Comparison of ENCODE assay signal across 7 mouse cellular contexts in genomic region chr4:156235808-156236533, GRCm38 (mm10). TPM values are rescaled to one million over a fixed set of nuclear protein-coding genes. Genes with fewer than 3 reads are reported as not detected.
DNase-seq lines count a peak whose midpoint lies in the region; ATAC-seq and TF ChIP-seq lines count a peak whose summit lies in the region.

TSS of gene Noc2l (plus strand) at chr4:156236010.

- no peak for TF ChIP-seq CTCF in heart, adult 2 months (IDR thresholded peaks at IDR 0.05)

- peak; percentile 77 for ATAC-seq in embryonic facial prominence, embryonic 12.5 days (ENCODE audit: insufficient number of reproducible peaks, insufficient read depth, low FRiP score, low TSS enrichment)
- ATAC-seq in limb, embryonic 13.5 days (ENCODE audit: low FRiP score, low read depth): peak; percentile 92
- peak; percentile 84 for ATAC-seq in midbrain, embryonic 16.5 days

- H3K4me2 ChIP-seq in embryonic facial prominence, embryonic 12.5 days (replicated peaks): peak within 1 kb of the TSS; percentile 84
- H3K4me2 ChIP-seq in limb, embryonic 13.5 days (replicated peaks): peak within 1 kb of the TSS; percentile 94
- peak within 1 kb of the TSS; percentile 97 for H3K4me2 ChIP-seq in midbrain, embryonic 16.5 days (ENCODE audit: low read length)

- TF ChIP-seq POLR2A in heart, adult 2 months (IDR thresholded peaks at IDR 0.05; ENCODE audit: insufficient read depth, low read depth, low read length): peak; percentile 69

- no peaks in the 10 kb centered on the region for H3K27me3 ChIP-seq in embryonic facial prominence, embryonic 12.5 days
- no peaks in the 10 kb centered on the region for H3K27me3 ChIP-seq in heart, adult 2 months (ENCODE audit: control insufficient read depth, insufficient read depth, low read length)
- H3K27me3 ChIP-seq in limb, embryonic 13.5 days: no peaks in the 10 kb centered on the region
- H3K27me3 ChIP-seq in midbrain, embryonic 16.5 days (ENCODE audit: control insufficient read depth, insufficient read depth, low read depth, low read length): no peaks in the 10 kb centered on the region

- H3K4me3 ChIP-seq in embryonic facial prominence, embryonic 12.5 days: peak within 1 kb of the TSS; percentile 90
- peak within 1 kb of the TSS; percentile 75 for H3K4me3 ChIP-seq in heart, adult 2 months
- peak within 1 kb of the TSS; percentile 90 for H3K4me3 ChIP-seq in limb, embryonic 13.5 days
- peak within 1 kb of the TSS; percentile 84 for H3K4me3 ChIP-seq in midbrain, embryonic 16.5 days (ENCODE audit: low read depth, low read length)

- H3K9me3 ChIP-seq in embryonic facial prominence, embryonic 12.5 days: no peaks in the 10 kb centered on the region
- no peaks in the 10 kb centered on the region for H3K9me3 ChIP-seq in limb, embryonic 13.5 days
- no peaks in the 10 kb centered on the region for H3K9me3 ChIP-seq in midbrain, embryonic 16.5 days (replicated peaks; ENCODE audit: control insufficient read depth, low read length, poor library complexity, severe bottlenecking)

- H3K9ac ChIP-seq in embryonic facial prominence, embryonic 12.5 days: peak within 1 kb of the TSS; percentile 70
- H3K9ac ChIP-seq in heart, adult 2 months (ENCODE audit: low read depth, low read length): peak within 1 kb of the TSS; percentile 90
- H3K9ac ChIP-seq in limb, embryonic 13.5 days: peak within 1 kb of the TSS; percentile 85
- peak within 1 kb of the TSS; percentile 81 for H3K9ac ChIP-seq in midbrain, embryonic 16.5 days (ENCODE audit: low read depth, low read length)

- H3K79me2 ChIP-seq in heart, adult 2 months (replicated peaks; ENCODE audit: control insufficient read depth, insufficient read depth, low read length): peaks cover 3% of the 10 kb centered on the region

- H3K36me3 ChIP-seq in embryonic facial prominence, embryonic 12.5 days: peaks cover 54% of the 10 kb centered on the region
- no peaks in the 10 kb centered on the region for H3K36me3 ChIP-seq in heart, adult 2 months (ENCODE audit: control insufficient read depth, insufficient read depth, low read length)
- H3K36me3 ChIP-seq in limb, embryonic 13.5 days: peaks cover 61% of the 10 kb centered on the region
- H3K36me3 ChIP-seq in midbrain, embryonic 16.5 days (ENCODE audit: control insufficient read depth, insufficient read depth, low read length): peaks cover 41% of the 10 kb centered on the region

- no peak for TF ChIP-seq EP300 in heart, adult 2 months (IDR thresholded peaks at IDR 0.05; ENCODE audit: insufficient read depth, low read depth, low read length)

- H3K27ac ChIP-seq in embryonic facial prominence, embryonic 12.5 days: peak within 1 kb of the TSS; percentile 94
- peak within 1 kb of the TSS; percentile 83 for H3K27ac ChIP-seq in heart, adult 2 months
- H3K27ac ChIP-seq in limb, embryonic 13.5 days: peak within 1 kb of the TSS; percentile 88
- H3K27ac ChIP-seq in midbrain, embryonic 16.5 days (ENCODE audit: low read length): peak within 1 kb of the TSS; percentile 92

- peaks cover 12% of the 10 kb centered on the region for H3K4me1 ChIP-seq in embryonic facial prominence, embryonic 12.5 days
- H3K4me1 ChIP-seq in heart, adult 2 months (ENCODE audit: control insufficient read depth, insufficient read depth, low read length): peaks cover 2% of the 10 kb centered on the region; the same call in 1 of the 2 replicates
- peaks cover 15% of the 10 kb centered on the region for H3K4me1 ChIP-seq in limb, embryonic 13.5 days
- H3K4me1 ChIP-seq in midbrain, embryonic 16.5 days (ENCODE audit: control insufficient read depth, insufficient read depth, low read length): peaks cover 11% of the 10 kb centered on the region

- WGBS in embryonic facial prominence, embryonic 12.5 days: under 1% methylated on average over 90 of the region's 90 CpGs
- WGBS in heart, adult 2 months: under 1% methylated on average over 86 of the region's 90 CpGs
- under 1% methylated on average over 90 of the region's 90 CpGs for WGBS in limb, embryonic 13.5 days
- under 1% methylated on average over 87 of the region's 90 CpGs for WGBS in midbrain, embryonic 16.5 days

- peak; percentile 93 for DNase-seq in adrenal gland, postnatal 25 days
- peak; percentile 93 to 94 for DNase-seq in heart, adult 2 months
- peak; percentile 86 to 87 for DNase-seq in kidney, adult 8-10 months
- DNase-seq in spleen, postnatal 10 days (ENCODE audit: low spot score in 2 of 2): peak; percentile 83 to 97

- intact Hi-C loops in heart, adult 2 months (cut with DNase I): loop anchor here (2.0 kb wide), 2 partner anchors 33 to 125 kb away; partner anchors contain the start of gene AW011738

RNA-seq across cellular contexts. Expression of gene Noc2l, which starts in this region (rescaled TPM):
- 45.4 and 52.4 TPM in 2 replicates for total RNA-seq in adrenal gland, postnatal 25 days (2021)
- polyA plus RNA-seq in embryonic facial prominence, embryonic 12.5 days (2016; fragmentation: Nextera tagmentation; extraction: Ambion mirVana): 97.4 and 98.7 TPM in 2 replicates
- 10 to 100 TPM; 24.8 to 25.1 TPM for total RNA-seq in heart, adult 2 months (2021)
- 33.9 and 45.5 TPM in 2 replicates for polyA plus RNA-seq in heart, adult 2 months (2012; rRNA removed)
- polyA plus RNA-seq in limb, embryonic 13.5 days (2015; fragmentation: Nextera tagmentation; extraction: Ambion mirVana): 68.8 and 71.5 TPM in 2 replicates
- 48.6 and 50.9 TPM in 2 replicates for polyA plus RNA-seq in midbrain, embryonic 16.5 days (2015; fragmentation: Nextera tagmentation; extraction: Ambion mirVana)

Comparison
In these comparisons a context has a peak if more than half of its experiments do, and no peak if none do; other contexts are left out.
1. Peak in every context shown above with its lines: DNase-seq, ATAC-seq, H3K4me3 ChIP-seq and H3K27ac ChIP-seq.